Mouse (Mus musculus) testis, adult 2 months (tissue): ENCODE data around the gene Mpz.

Experiments used
- CTCF ChIP-seq: fragments of 200-500 bp; IDR thresholded peaks from 2 replicates; pipeline ENCODE4 v1.5.1; 2012; ENCODE audit warnings: low read depth, mild to moderate bottlenecking, inconsistent platforms, low read length, moderate library complexity; ENCODE audit not compliant: control insufficient read depth, insufficient read depth, insufficient replicate concordance
- POLR2A ChIP-seq: fragments of 200-500 bp; IDR thresholded peaks from 2 replicates; pipeline ENCODE4 v1.6.1; 2012; ENCODE audit warnings: low read depth, mild to moderate bottlenecking, inconsistent platforms, low read length, moderate library complexity; ENCODE audit not compliant: control insufficient read depth

DNA sequence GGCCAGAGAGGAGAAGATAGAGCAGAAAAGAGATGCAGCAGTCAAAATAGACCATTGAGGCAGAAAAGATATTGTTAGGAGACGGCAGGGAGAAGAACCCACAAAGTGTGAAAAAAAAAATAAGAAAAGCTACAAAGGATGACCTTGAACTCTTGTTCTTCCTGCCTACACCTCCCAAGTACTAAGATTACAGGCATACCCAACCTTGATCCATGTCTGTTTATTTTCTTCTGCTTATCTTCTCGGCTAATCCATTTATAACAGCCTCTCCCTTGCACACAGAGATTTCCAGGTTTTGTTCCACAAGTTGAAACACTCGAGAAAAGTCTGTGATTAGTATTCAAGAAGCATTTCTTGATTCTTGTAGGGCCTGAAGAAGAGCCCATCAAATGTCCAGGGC is 19.4 kb downstream of the Mpz start:
- TF ChIP-seq POLR2A (no peak), CTCF (no peak)
